Mouse (Mus musculus): ENCODE measurements around the gene Ttc23l. TPM values are rescaled to one million over a fixed set of nuclear protein-coding genes. Genes with fewer than 3 reads are reported as not detected.

The Ttc23l gene
- polyA plus RNA-seq, 1 experiment from 2014 or later: not detected

DNA sequence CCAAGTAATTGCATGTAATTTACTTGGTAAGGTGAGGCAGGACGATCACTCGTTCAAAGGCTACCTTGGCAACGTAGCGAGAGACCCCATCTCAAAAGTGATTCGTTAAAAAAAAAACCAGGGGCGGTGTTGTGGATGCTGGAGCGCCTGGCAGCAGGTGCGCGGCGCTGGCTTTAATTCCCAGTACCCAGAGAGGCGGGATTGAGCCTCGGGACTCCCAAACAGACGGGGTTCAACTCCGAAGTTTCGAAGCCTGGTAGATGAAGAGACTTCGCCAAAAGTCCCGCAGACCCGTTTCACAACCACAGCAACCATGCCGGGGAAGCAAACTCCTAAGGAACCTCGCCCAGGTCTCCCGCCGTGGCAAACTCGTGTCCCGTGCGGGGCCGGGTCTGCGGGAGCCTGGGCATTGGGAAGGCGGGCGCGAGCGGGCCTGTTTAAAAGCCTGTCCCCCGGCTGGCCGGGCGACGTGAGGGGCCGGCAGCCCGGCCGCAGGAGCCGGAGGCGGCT is 88.8 kb downstream of the Ttc23l start:
- H3K27me3 ChIP-seq (replicated peaks): no peaks in the 10 kb centered on the region
- H3K36me3 ChIP-seq: 0 out of 2 replicates have a peak, but pooled peaks cover 4% of the 10 kb centered on the region
- H3K9me3 ChIP-seq (replicated peaks): no peaks in the 10 kb centered on the region
- no peak for ATAC-seq
- peak overlapping the region; percentile 86 for H3K4me3 ChIP-seq
- H3K9ac ChIP-seq: peak overlapping the region; percentile 90
- H3K27ac ChIP-seq: peak overlapping the region; percentile 80
- WGBS (ENCODE audit: insufficient replicate concordance): under 1% methylated on average over 40 of the region's 40 CpGs
- peaks cover 32% of the 10 kb centered on the region for H3K4me1 ChIP-seq
- H3K4me2 ChIP-seq: peak overlapping the region; percentile 99

DNA sequence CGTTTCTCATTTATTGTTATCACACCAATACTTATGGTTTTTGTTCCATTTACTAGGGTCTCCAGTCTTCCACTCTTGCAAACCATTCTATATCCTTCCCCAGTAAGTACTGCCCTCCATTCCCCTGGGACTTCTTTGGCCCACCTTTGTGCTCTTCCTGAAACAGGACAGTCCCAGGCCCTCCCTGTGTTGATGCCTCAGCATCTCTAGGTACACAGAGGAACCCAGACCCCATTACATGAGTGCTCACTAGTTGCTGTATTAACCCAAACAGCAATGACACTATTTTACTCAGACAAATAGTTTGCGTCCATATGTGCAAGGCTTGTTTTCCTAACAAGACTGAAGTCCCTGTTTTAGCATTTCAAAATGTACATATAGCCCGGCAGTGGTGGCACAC is 89.7 kb downstream of the Ttc23l start:
- ATAC-seq: no peak
- H3K4me1 ChIP-seq: peaks cover 36% of the 10 kb centered on the region
- no peak overlapping the region for H3K27ac ChIP-seq
- H3K36me3 ChIP-seq: no peaks in the 10 kb centered on the region
- WGBS (ENCODE audit: insufficient replicate concordance): 61% methylated on average over 3 of the region's 3 CpGs
- peak overlapping the region; percentile 99 for H3K4me2 ChIP-seq
- H3K9me3 ChIP-seq (replicated peaks): no peaks in the 10 kb centered on the region
- H3K27me3 ChIP-seq (replicated peaks): no peaks in the 10 kb centered on the region
- 0 out of 2 replicates have a peak overlapping the region, but pooled peaks have one; percentile 86 for H3K4me3 ChIP-seq
- no peak overlapping the region for H3K9ac ChIP-seq

DNA sequence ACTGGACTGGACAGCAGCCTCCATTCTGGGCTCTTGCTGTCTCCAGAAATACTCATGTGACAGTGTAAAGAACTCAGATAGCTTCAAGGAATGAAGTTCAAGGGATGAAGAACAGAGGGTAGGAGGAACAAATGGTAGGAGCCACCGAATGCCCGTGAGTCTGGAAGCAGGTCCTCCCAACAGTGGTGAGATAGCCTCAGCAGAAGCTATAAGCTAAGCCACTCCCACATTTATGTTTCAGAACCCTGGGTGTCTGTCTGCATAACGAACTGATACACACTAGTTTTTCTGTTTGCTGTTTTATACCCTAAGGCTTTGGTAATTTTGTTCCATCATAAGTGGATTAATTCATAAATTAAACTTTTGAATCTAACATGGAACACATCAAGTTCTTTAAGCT is 93.8 kb downstream of the Ttc23l start:
- WGBS (ENCODE audit: insufficient replicate concordance): 51% methylated on average over 3 of the region's 3 CpGs

DNA sequence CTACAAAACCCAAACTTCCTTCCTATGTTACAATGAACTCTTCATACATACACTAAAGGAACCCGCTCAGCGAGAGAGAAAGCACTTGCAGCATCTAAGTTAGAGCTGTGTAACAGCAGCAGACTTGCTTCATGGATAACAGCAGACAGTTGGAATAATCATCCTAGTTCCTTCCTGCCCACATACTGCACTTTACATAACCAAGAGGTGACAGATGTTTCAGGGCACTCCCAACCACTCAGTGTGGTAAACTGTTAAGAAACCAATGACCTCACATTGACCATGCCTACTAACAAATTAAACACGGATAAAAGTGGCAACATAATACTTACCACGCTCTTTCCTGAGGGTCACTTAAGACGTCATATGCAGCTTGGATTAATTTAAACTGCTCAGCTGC is 94.9 kb downstream of the Ttc23l start:
- no peak overlapping the region for H3K9ac ChIP-seq
- WGBS (ENCODE audit: insufficient replicate concordance): 68% methylated on average over 5 of the region's 5 CpGs

More for the DNA sequence above, 93.8 kb downstream of the Ttc23l start:
- H3K27ac ChIP-seq: no peak overlapping the region
- H3K27me3 ChIP-seq (replicated peaks): no peaks in the 10 kb centered on the region
- H3K4me2 ChIP-seq: no peak overlapping the region
- H3K36me3 ChIP-seq: peaks cover 27% of the 10 kb centered on the region
- H3K9me3 ChIP-seq (replicated peaks): no peaks in the 10 kb centered on the region
- H3K9ac ChIP-seq: no peak overlapping the region
- ATAC-seq: no peak
- peaks cover 28% of the 10 kb centered on the region for H3K4me1 ChIP-seq
- H3K4me3 ChIP-seq: no peak overlapping the region

DNA sequence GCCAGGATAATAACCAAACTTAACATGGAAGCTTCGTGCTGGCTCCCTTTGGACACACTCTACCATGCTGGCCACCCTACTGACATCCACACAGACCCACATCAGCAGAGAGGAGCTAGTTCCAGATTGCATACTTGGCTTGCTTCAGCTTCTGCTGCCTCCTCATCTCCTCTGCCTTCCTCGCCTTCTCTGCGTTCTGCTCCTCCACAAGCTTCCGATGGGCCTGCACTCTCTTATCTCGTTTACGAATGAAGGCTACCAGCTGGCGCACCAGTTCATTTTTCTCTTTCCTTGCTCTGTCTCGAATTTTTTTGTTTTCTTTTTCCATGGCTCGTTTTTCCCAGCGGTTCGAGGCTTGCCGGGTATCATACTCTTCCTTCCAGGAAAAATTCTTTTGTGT is 97.5 kb downstream of the Ttc23l start:
- no peak overlapping the region for H3K9ac ChIP-seq
- no peak overlapping the region for H3K4me2 ChIP-seq
- H3K27ac ChIP-seq: no peak overlapping the region
- 75% methylated on average over 12 of the region's 12 CpGs for WGBS (ENCODE audit: insufficient replicate concordance)
- H3K27me3 ChIP-seq (replicated peaks): no peaks in the 10 kb centered on the region
- no peaks in the 10 kb centered on the region for H3K9me3 ChIP-seq (replicated peaks)
- peaks cover 6% of the 10 kb centered on the region; the same call in 1 of the 2 replicates for H3K4me1 ChIP-seq
- ATAC-seq: no peak
- peaks cover 56% of the 10 kb centered on the region for H3K36me3 ChIP-seq
- H3K4me3 ChIP-seq: no peak overlapping the region

More for the DNA sequence above, 94.9 kb downstream of the Ttc23l start:
- Histone ChIP-seq H3K4me2 (no peak overlapping the region), H3K4me3 (no peak overlapping the region), H3K4me1 (peaks cover 17% of the 10 kb centered on the region), H3K36me3 (peaks cover 36% of the 10 kb centered on the region), H3K27ac (no peak overlapping the region), H3K9me3 (replicated peaks) (no peaks in the 10 kb centered on the region), H3K27me3 (replicated peaks) (no peaks in the 10 kb centered on the region)
- ATAC-seq: no peak

Other genes starting within 250 kb of the Ttc23l start
- gene Gm21973, start 233.3 kb downstream of the Ttc23l start, polyA plus RNA-seq (2016; fragmentation: Nextera tagmentation; extraction: Ambion mirVana): not detected in 2 replicates
- gene Agxt2, start 200.1 kb downstream of the Ttc23l start, polyA plus RNA-seq (2016; fragmentation: Nextera tagmentation; extraction: Ambion mirVana): 3.7 and 4.9 TPM in 2 replicates
- gene Dnajc21, start 88.2 kb downstream of the Ttc23l start, polyA plus RNA-seq (2016; fragmentation: Nextera tagmentation; extraction: Ambion mirVana): 14.0 and 14.5 TPM in 2 replicates
- 111 and 112 TPM in 2 replicates for gene Brix1, start 72.7 kb downstream of the Ttc23l start, polyA plus RNA-seq (2016; fragmentation: Nextera tagmentation; extraction: Ambion mirVana)
- gene Rad1, start 72.7 kb downstream of the Ttc23l start, polyA plus RNA-seq (2016; fragmentation: Nextera tagmentation; extraction: Ambion mirVana): 31.2 and 34.3 TPM in 2 replicates
- 9.2 and 9.7 TPM in 2 replicates for gene Rai14, start 156.0 kb upstream of the Ttc23l start, polyA plus RNA-seq (2016; fragmentation: Nextera tagmentation; extraction: Ambion mirVana)

All from liver, embryonic 12.5 days (tissue).